Mouse (Mus musculus): ENCODE data around the gene Nr2f6.
A peak's percentile ranks its signal among the peaks of the same experiment; 100 is the strongest.

Gene Nr2f6

DNA sequence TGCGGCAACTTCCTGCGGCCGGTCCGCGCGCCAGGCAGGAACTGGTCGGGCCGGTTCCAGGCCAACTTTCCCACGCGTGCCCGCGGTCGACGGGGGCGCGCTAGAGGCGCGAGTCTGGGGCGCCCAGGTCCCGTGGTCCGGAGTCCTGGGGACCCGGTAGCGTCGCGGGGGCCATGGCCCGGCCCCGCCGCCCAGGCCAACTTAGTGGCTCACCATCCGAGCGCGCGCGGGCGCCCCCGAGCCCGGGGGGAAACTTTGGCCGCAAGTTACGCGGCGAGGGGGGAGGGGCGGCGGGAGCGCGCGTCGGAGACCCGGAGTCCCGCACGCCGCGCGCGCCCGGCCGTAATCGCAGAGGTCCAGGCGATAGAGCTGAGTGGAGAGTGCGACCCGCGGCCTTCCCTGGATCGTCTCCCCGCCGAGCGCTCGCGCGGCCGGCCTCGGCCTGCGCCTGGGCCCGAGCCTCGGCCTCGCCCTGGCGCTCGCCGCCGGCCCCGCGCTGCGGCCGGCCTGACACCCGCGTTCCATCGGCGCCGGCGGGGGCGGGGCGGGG lies at the start of gene Nr2f6:
Gene Nr2f6, minus strand, starts transcription at position 540 of the 550 bp plus-strand sequence.
- DNase-seq (ENCODE audit: low spot score in 2 of 2) = no peak

DNA sequence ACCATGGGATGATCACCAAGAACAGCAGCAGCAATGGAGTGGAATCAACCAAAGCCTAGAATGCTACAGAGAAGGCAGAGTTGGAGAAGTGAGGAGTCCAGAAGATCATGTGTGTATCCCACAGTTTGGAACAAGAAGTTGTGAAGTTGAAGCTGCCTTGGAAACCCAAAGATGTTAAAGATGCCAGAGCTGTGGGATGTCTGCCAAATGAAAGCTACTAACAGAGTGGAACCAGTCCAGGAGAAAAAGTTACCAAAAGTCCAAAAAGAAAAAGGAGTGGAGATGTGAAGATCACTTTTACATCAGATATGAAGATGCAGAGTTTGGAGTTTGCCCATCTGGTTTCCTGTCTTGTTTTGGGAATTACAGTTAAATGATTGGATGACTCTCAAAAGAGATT lies 40.4 kb upstream of the Nr2f6 start:
- no peak for DNase-seq (ENCODE audit: low spot score in 2 of 2)

- DNase-seq (ENCODE audit: low spot score in 2 of 2) = no peak
These were observed 29.9 kb upstream of the Nr2f6 start for GRCm38 (mm10) chr8:71411535-71412273.

- DNase-seq (ENCODE audit: low spot score in 2 of 2) = no peak
These were observed 26.5 kb upstream of the Nr2f6 start for GRCm38 (mm10) chr8:71408231-71408630.

DNA sequence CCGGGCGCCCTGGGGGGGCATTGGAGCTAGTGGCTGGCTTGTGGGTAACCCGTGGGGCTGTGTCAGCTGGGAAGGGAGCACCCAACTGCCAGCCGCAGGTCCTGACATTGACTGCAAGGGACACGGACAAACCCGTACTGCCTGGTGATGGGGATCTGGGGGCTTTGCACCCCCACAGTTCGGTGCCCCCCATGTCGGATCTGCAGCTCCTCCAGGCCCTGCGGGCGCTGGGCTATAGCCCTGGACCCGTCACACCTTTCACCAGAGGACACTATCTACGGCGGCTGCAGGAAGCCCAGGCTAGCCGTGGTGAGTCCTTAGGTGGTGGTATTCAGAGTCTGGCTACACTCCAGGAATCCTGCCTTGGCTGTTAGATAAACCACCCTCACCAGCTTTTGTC lies 25.7 kb upstream of the Nr2f6 start:
- DNase-seq (ENCODE audit: low spot score in 2 of 2) = no peak

DNA sequence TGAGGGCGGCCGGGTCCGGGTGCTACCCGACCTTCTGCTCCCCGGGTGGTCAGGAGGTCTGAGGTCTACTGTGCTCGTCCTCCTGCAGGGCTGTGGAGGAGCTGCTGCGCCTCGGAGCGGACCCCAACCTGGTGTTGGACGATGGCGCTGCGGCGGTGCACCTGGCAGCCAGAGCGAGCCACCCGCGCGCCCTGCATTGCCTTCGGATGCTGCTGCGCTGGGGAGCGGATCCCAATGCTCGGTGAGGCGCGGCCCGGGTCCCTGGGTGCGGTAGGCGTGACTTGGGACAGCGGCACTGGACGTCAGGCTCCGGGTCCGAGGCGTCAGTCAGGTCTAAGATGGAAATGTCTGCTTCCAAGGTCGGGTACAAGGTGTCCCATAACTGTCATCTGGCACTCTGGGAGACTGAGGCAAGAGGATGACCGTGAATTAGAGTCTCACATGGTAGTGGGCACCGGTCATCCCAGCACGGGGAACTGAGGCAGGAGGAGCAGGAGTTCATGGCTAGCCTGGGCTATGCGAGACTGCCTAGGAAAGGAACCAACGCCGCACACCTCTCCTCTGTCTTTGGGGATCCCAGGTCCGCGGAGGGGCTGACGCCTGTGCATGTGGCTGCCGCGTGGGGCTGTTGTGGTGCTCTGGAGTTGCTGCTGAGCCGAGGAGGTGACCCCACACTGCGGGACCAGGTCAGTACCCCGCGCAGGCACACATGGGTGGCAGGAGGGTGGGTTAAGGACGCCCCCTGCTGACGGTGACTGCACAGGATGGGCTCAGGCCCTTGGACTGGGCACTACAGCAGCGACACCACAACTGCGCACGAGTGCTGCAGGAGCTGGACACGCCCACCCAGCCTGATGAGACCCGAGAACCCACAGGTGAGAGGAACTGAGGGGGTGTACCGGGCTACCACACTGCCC lies 24.6 kb upstream of the Nr2f6 start:
- no peak for DNase-seq (ENCODE audit: low spot score in 2 of 2)

- peak; percentile 93 to 94 for DNase-seq (ENCODE audit: low spot score in 2 of 2)
These were observed 23.8 kb upstream of the Nr2f6 start, which contains the start of gene Ankle1 for GRCm38 (mm10) chr8:71405401-71406098. TSS of gene Ankle1 (plus strand) at chr8:71406010.

DNA sequence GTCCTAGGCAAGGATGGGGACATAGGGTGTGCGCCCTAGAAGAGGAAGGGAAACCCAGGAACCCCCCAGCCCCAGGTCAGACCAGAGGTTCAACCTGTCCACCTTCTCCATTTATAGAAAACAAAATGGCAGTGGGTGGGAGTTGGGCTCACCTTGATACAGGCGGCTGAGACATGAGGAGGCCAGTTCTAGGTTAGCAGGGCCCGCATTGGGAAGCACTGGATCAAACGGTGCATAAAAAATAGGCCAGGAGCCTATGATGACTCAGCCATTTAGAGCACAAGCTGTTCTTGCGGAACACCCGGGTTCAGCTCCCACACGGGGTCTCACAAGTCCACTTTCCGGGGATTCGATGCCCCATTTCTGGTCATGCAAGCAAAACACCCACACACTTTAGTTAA lies 23.2 kb upstream of the Nr2f6 start:
- no peak for DNase-seq (ENCODE audit: low spot score in 2 of 2)

DNA sequence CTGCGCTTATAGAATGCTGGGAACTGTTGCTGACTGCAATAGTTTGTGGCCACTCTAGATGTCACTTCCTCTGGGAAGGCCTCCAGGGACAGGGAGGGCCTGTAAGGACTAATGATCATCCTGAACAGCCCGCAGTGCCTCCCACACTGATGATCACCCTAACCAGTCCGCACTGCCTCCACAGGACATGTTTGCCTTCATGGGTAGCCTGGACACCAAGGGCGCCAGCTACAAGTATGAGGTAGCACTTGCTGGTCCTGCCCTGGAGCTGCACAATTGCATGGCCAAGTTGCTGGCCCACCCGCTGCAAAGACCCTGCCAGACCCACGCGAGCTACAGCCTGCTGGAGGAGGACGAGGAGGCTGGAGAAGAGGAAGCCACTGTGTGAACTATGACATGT lies 22.3 kb upstream of the Nr2f6 start:
- DNase-seq (ENCODE audit: low spot score in 2 of 2) = no peak

DNA sequence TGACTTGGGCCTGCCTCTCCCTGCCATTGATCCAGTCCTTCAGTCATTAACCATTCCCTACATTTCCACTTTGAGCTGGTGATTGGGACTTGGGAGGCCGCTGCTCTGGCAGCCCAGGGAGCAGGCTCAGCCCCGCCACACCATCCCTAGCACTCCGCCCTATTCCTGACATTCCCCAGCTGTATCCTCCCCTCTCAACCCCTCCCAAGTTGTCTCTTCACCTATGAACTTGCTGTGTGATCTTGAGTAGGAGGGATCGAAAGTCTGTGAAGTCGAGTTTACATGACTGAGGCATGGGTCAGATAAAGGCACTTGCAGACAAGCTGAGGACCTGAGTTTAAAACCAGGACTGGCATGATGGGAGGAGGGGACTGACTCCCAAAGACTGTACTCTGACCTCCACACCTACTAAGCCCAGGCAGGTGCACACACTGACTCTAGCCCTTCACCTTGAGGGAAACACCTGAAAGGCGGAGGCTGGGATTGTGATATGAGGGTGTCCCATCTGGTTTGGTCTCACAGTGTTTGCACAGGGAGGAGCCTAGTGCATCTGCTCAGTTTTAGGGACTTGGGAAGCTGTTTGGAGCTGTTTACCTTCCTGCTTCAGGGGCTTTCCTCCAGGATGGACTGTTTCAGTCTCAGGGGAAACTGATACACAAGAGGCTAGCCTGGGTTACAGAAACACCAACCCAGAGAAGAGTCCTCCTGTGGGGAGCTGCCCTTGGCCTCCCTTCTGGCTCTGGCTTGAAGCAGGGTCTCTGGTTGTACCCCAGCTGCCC lies 21.5 kb upstream of the Nr2f6 start:
- no peak for DNase-seq (ENCODE audit: low spot score in 2 of 2)

DNA sequence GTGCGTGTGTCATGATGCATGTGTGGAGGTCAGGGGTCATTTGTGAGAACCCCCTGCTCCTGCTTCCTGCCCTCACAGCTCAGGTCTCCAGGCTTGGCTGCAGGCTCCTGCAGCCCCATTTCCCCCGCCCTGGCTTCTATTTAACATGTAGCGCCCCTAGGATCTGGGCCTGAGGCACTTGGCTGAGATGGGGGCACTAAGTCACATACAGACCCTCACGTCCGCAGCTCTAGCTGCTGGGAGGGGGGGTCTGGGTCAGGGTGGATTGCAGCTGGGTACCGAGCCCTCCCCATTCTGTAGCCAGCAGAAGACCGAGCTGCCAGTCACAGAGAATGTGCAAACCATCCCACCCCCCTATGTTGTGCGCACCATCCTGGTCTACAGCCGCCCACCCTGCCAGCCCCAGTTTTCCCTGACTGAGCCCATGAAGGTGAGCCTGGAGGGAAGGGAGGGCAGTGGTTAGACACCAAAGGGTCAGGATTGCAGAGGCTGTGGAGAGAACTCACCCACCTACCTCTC lies 20.7 kb upstream of the Nr2f6 start:
- no peak for DNase-seq (ENCODE audit: low spot score in 2 of 2)

GRCm38 (mm10) chr8:71401454-71401853 lies 19.7 kb upstream of the Nr2f6 start:
- DNase-seq (ENCODE audit: low spot score in 2 of 2) = no peak

- DNase-seq (ENCODE audit: low spot score in 2 of 2) = no peak
These were observed 19.1 kb upstream of the Nr2f6 start for GRCm38 (mm10) chr8:71400826-71401225.

GRCm38 (mm10) chr8:71397701-71398100 lies 15.9 kb upstream of the Nr2f6 start:
- no peak for DNase-seq (ENCODE audit: low spot score in 2 of 2)

- DNase-seq (ENCODE audit: low spot score in 2 of 2) = peak; percentile 75 to 82
These were observed 15.0 kb upstream of the Nr2f6 start, which contains the start of gene Babam1 for GRCm38 (mm10) chr8:71396639-71397305. TSS of gene Babam1 (plus strand) at chr8:71396861.

DNA sequence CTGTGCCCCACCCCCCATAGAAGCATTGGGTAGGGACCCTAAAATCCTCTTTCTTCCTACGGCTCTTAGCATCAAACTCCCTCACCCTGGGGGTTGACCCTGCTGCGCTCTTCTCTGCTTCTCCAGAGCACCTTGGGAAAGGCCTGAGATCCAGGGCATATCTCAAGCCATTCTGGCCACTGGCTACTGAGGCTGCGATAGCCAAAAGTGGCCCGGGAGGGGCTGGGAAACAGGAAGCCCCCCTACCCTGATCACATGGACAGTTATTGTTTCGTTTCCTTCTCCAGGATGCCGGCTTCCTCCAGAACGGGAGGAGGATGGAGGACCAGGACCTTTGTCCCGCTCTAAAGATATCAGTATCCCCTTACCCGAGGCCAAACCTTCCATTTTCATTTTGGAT lies 13.9 kb upstream of the Nr2f6 start, which contains the start of gene Ushbp1:
Gene Ushbp1, minus strand, starts transcription at position 174 of the 400 bp plus-strand sequence.
- DNase-seq (ENCODE audit: low spot score in 2 of 2) = peak in 1 of 2 experiments; percentile 3

DNA sequence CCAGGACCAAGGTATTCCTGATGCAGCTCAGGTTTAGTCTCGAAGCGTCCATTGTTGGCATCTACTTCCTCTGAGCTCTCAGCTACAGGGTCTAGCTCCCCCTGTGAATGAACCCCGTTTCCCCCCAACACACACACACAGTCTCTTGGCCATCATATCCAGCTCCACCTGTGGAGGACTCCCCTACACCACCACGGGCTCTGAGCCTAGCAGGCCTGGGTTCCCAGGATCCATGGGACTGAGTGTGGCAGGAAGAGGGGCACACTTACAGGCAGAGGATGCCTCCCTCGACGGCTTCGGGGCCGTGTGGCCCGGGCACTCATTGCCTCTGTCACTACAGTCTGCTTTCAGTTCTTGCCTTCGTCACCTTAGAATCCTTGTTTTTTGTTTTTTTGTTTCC lies 13.3 kb upstream of the Nr2f6 start:
- DNase-seq (ENCODE audit: low spot score in 2 of 2) = peak in 1 of 2 experiments; percentile 3

DNA sequence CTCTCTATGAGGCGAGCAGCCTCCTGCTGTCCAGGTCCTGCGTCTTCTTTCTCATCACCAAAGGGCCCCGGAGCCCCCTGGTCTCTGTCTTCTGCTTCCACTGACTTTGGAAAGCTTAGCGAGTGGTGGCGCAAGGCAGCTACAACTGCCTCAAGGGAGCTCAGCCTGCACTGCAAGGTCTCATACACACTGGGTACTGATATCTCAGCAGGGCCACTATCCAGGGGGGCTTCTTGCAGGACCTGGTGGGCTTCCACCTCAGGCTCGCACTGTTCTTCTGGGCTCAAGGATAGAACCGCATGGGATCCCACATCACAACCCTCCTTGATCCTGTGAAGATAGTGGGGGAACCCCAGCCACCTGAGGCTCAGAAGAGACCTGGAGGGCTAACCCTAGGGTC lies 12.7 kb upstream of the Nr2f6 start:
- DNase-seq (ENCODE audit: low spot score in 2 of 2) = peak in 1 of 2 experiments; percentile 4

- peak; percentile 1 to 2 for DNase-seq (ENCODE audit: low spot score in 2 of 2)
These were observed 11.1 kb upstream of the Nr2f6 start for GRCm38 (mm10) chr8:71392871-71393270.

GRCm38 (mm10) chr8:71392391-71392790 lies 10.6 kb upstream of the Nr2f6 start:
- DNase-seq (ENCODE audit: low spot score in 2 of 2) = peak in 1 of 2 experiments; percentile 0
